Mouse (Mus musculus): ENCODE measurements around the gene Gm28374. TPM values are rescaled to one million over a fixed set of nuclear protein-coding genes. Genes with fewer than 3 reads are reported as not detected.

Gm28374 gene
- polyA plus RNA-seq, 1 experiment from 2014 or later = 0.72 TPM

DNA sequence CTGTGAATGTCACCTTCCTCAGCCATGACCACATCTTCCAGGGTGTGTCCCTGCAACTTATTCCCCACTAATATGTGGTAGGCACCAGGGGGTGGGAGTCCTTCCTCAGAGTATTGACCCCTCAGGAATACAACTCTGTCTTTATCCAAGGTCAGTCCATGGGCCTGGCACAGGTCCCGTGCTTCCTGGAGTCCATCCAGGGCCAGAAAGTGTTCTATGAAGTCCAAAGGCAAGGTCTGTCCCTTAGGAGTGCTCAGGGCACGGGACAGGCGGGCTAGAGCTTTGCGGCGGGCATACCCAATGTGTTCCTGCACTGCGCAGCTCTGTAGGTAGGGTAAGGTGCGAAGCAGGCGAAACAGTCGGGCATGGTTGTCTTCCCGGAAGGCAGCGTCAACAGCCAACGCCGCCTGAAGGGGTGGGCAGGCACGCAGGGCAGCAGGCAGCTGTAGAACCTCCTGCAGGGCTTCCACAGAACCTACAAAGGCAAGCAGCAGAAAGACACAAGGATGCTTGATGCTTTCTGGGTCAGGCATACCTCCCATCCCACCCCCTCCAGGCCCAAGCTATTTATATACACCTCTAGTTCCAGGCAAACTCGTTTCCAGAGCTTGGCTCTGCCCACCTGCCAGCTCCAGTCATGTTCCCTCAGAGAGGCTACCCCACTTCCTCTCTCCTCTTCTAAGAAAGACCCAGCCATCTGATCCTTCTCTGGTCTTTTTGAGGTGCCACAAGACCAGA lies 34.2 kb upstream of the Gm28374 start:
- DNase-seq = no peak
- TF ChIP-seq EP300 (IDR thresholded peaks at IDR 0.05; ENCODE audit: low read depth) (no peak), CTCF (IDR thresholded peaks at IDR 0.05; ENCODE audit: low read depth) (no peak)
- 87% methylated on average over 14 of the region's 15 CpGs for WGBS (ENCODE audit: insufficient replicate concordance)
- no peak overlapping the region for H3K4me3 ChIP-seq (ENCODE audit: low read depth, low read length)
- ATAC-seq = no peak
- H3K27me3 ChIP-seq (ENCODE audit: insufficient read depth, low read length) = no peaks in the 10 kb centered on the region
- no peaks in the 10 kb centered on the region for H3K9me3 ChIP-seq (ENCODE audit: low read length)
- peak overlapping the region; percentile 86 for H3K9ac ChIP-seq (replicated peaks)
- H3K4me1 ChIP-seq (ENCODE audit: insufficient read depth) = peaks cover 17% of the 10 kb centered on the region
- peaks cover 22% of the 10 kb centered on the region for H3K36me3 ChIP-seq (replicated peaks; ENCODE audit: insufficient read depth, low read length)
- peak overlapping the region; percentile 100 for H3K4me2 ChIP-seq (ENCODE audit: low read depth, low read length)
- no peak overlapping the region for H3K27ac ChIP-seq (ENCODE audit: low read depth)

DNA sequence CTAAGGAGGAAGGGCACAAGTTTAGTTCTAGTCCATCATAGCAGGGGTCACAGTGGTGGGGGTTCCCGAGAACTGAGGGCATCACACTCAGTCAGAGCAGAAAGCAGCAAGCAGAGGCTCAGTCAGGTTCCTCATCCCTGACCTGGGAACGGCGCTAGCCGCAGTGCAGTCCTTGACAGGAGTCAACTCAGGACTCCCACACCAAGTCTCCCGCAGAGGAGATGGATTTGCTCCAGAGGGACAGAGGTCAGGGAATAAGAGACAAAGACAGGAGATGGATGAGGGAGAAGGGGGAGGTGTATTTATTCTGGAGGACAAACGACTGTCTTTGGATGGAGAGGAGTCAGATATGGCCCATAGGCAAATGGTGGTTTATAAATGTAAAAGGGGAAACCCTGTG lies 31.1 kb upstream of the Gm28374 start:
- Histone ChIP-seq H3K36me3 (replicated peaks; ENCODE audit: insufficient read depth, low read length) (peaks cover 15% of the 10 kb centered on the region), H3K9me3 (ENCODE audit: low read length) (no peaks in the 10 kb centered on the region), H3K27me3 (ENCODE audit: insufficient read depth, low read length) (no peaks in the 10 kb centered on the region), H3K4me3 (ENCODE audit: low read depth, low read length) (no peak overlapping the region), H3K27ac (ENCODE audit: low read depth) (no peak overlapping the region), H3K4me2 (ENCODE audit: low read depth, low read length) (no peak overlapping the region), H3K9ac (replicated peaks) (no peak overlapping the region), H3K4me1 (ENCODE audit: insufficient read depth) (peaks cover 12% of the 10 kb centered on the region)
- ATAC-seq (no peak), DNase-seq (no peak)
- WGBS (ENCODE audit: insufficient replicate concordance) = 67% methylated on average over 6 of the region's 6 CpGs
- TF ChIP-seq CTCF (IDR thresholded peaks at IDR 0.05; ENCODE audit: low read depth) (no peak), EP300 (IDR thresholded peaks at IDR 0.05; ENCODE audit: low read depth) (no peak)

DNA sequence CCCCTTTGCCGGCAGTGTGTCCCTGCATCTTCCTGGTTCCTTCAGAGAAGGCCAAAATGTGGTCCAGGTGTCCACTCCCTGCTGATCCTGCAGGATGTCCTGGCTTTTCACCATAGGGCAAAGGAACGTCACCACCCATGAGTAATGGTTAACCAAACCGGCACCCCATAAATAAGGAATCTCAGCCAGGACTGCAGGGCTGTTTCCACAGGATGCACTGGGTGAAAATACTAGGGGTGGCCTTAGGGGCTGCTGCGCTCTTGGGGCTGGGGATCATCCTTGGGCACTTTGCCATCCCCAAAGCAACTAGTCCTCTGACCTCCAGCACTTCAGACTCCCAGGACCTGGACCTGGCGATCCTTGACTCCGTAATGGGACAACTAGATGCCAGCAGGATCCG lies 23.5 kb upstream of the Gm28374 start, which contains the start of gene Naaladl1:
TSS of gene Naaladl1 (plus strand) at position 197 of the 400 bp plus-strand sequence.
- WGBS (ENCODE audit: insufficient replicate concordance) = 70% methylated on average over 7 of the region's 7 CpGs
- DNase-seq (no peak), ATAC-seq (no peak)
- H3K9me3 ChIP-seq (ENCODE audit: low read length) = no peaks in the 10 kb centered on the region
- no peak within 1 kb of the TSS; the same call in 1 of the 2 replicates for H3K9ac ChIP-seq (replicated peaks)
- H3K4me2 ChIP-seq (ENCODE audit: low read depth, low read length) = no peak within 1 kb of the TSS
- H3K4me3 ChIP-seq (ENCODE audit: low read depth, low read length) = no peak within 1 kb of the TSS
- H3K27me3 ChIP-seq (ENCODE audit: insufficient read depth, low read length) = no peaks in the 10 kb centered on the region
- H3K27ac ChIP-seq (ENCODE audit: low read depth) = no peak within 1 kb of the TSS
- TF ChIP-seq EP300 (IDR thresholded peaks at IDR 0.05; ENCODE audit: low read depth) = no peak
- TF ChIP-seq CTCF (IDR thresholded peaks at IDR 0.05; ENCODE audit: low read depth) = no peak
- H3K36me3 ChIP-seq (replicated peaks; ENCODE audit: insufficient read depth, low read length) = no peaks in the 10 kb centered on the region
- peaks cover 29% of the 10 kb centered on the region for H3K4me1 ChIP-seq (ENCODE audit: insufficient read depth)

GRCm38 (mm10) chr19:6104476-6104875 lies 22.4 kb upstream of the Gm28374 start:
- no peak overlapping the region for H3K4me3 ChIP-seq (ENCODE audit: low read depth, low read length)
- no peak overlapping the region for H3K4me2 ChIP-seq (ENCODE audit: low read depth, low read length)
- no peaks in the 10 kb centered on the region for H3K9me3 ChIP-seq (ENCODE audit: low read length)
- peaks cover 29% of the 10 kb centered on the region for H3K4me1 ChIP-seq (ENCODE audit: insufficient read depth)
- DNase-seq (no peak), ATAC-seq (no peak)
- no peaks in the 10 kb centered on the region for H3K27me3 ChIP-seq (ENCODE audit: insufficient read depth, low read length)
- no peak overlapping the region; the same call in 1 of the 2 replicates for H3K9ac ChIP-seq (replicated peaks)
- TF ChIP-seq CTCF (IDR thresholded peaks at IDR 0.05; ENCODE audit: low read depth) = no peak
- TF ChIP-seq EP300 (IDR thresholded peaks at IDR 0.05; ENCODE audit: low read depth) = no peak
- H3K36me3 ChIP-seq (replicated peaks; ENCODE audit: insufficient read depth, low read length) = no peaks in the 10 kb centered on the region
- 49% methylated on average over 4 of the region's 4 CpGs for WGBS (ENCODE audit: insufficient replicate concordance)
- 0 out of 2 replicates have a peak overlapping the region, but pooled peaks have one; percentile 9 for H3K27ac ChIP-seq (ENCODE audit: low read depth)

GRCm38 (mm10) chr19:6102169-6102853 lies 20.3 kb upstream of the Gm28374 start:
- ATAC-seq (peak; percentile 96), DNase-seq (peak; percentile 77)
- H3K27me3 ChIP-seq (ENCODE audit: insufficient read depth, low read length) = no peaks in the 10 kb centered on the region
- peak overlapping the region; percentile 73 for H3K27ac ChIP-seq (ENCODE audit: low read depth)
- no peaks in the 10 kb centered on the region for H3K9me3 ChIP-seq (ENCODE audit: low read length)
- H3K9ac ChIP-seq (replicated peaks) = no peak overlapping the region
- H3K4me2 ChIP-seq (ENCODE audit: low read depth, low read length) = peak overlapping the region; percentile 26
- H3K4me1 ChIP-seq (ENCODE audit: insufficient read depth) = peaks cover 29% of the 10 kb centered on the region
- no peak for TF ChIP-seq EP300 (IDR thresholded peaks at IDR 0.05; ENCODE audit: low read depth)
- peak; percentile 20; the same call in 1 of the 2 replicates for TF ChIP-seq CTCF (IDR thresholded peaks at IDR 0.05; ENCODE audit: low read depth)
- no peak overlapping the region for H3K4me3 ChIP-seq (ENCODE audit: low read depth, low read length)
- no peaks in the 10 kb centered on the region for H3K36me3 ChIP-seq (replicated peaks; ENCODE audit: insufficient read depth, low read length)
- WGBS (ENCODE audit: insufficient replicate concordance) = 63% methylated on average over 6 of the region's 6 CpGs

DNA sequence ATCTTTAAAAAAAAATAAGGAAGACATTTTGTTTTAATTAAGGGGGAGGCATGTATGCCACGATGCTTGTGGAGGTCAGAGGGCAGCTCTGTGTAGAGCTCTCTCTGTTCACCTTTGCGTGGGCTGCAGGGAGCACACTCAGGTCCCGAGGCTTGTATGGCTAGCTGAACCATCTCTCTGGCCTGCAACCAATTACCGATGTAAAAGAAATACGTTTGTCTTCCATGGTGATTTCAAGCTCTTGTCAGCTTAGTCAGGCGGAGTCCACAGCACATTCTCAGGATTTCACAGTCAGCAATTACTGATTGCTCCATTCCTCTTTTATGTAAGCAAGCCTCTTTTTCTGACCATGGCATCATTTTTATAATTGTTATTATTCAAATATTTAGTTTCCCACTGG lies 19.1 kb upstream of the Gm28374 start:
- no peak overlapping the region for H3K4me3 ChIP-seq (ENCODE audit: low read depth, low read length)
- H3K4me2 ChIP-seq (ENCODE audit: low read depth, low read length) = no peak overlapping the region
- TF ChIP-seq CTCF (IDR thresholded peaks at IDR 0.05; ENCODE audit: low read depth) = no peak
- TF ChIP-seq EP300 (IDR thresholded peaks at IDR 0.05; ENCODE audit: low read depth) = no peak
- no peak overlapping the region for H3K9ac ChIP-seq (replicated peaks)
- 71% methylated on average over 6 of the region's 6 CpGs for WGBS (ENCODE audit: insufficient replicate concordance)
- no peak overlapping the region for H3K27ac ChIP-seq (ENCODE audit: low read depth)
- no peak for ATAC-seq
- no peaks in the 10 kb centered on the region for H3K27me3 ChIP-seq (ENCODE audit: insufficient read depth, low read length)
- H3K4me1 ChIP-seq (ENCODE audit: insufficient read depth) = peaks cover 29% of the 10 kb centered on the region
- DNase-seq = no peak
- no peaks in the 10 kb centered on the region for H3K36me3 ChIP-seq (replicated peaks; ENCODE audit: insufficient read depth, low read length)
- H3K9me3 ChIP-seq (ENCODE audit: low read length) = no peaks in the 10 kb centered on the region
